Mouse (Mus musculus) ES-Bruce4 (cell line): ENCODE data around the gene Nmnat1. TPM values are rescaled to one million over a fixed set of nuclear protein-coding genes. Genes with fewer than 3 reads are reported as not detected.

ENCODE experiments used
- H3K27ac ChIP-seq: 2 replicates; pipeline ENCODE4 v1.5.1; 2012; ENCODE audit warnings: low read length, inconsistent platforms; ENCODE audit not compliant: insufficient read depth
- H3K27me3 ChIP-seq: 2 replicates; pipeline ENCODE4 v1.6.1; 2012; ENCODE audit warnings: mild to moderate bottlenecking, low read length, inconsistent platforms; ENCODE audit not compliant: control insufficient read depth, poor library complexity, insufficient read depth, severe bottlenecking
- H3K36me3 ChIP-seq: 2 replicates; pipeline ENCODE4 v1.6.1; 2012; ENCODE audit warnings: inconsistent platforms, mild to moderate bottlenecking, low read length, moderate library complexity; ENCODE audit not compliant: control insufficient read depth, poor library complexity, insufficient read depth, severe bottlenecking
- H3K4me1 ChIP-seq: one replicate; pipeline ENCODE4 v1.8.1; 2011; ENCODE audit warnings: low read length; ENCODE audit not compliant: control insufficient read depth, insufficient read depth
- H3K4me3 ChIP-seq: 2 replicates; pipeline ENCODE4 v1.5.1; 2011; ENCODE audit warnings: low read depth, mild to moderate bottlenecking, low read length
- H3K9ac ChIP-seq: 2 replicates; pipeline ENCODE4 v1.6.1; 2012; ENCODE audit warnings: low read depth, mild to moderate bottlenecking, inconsistent platforms; ENCODE audit not compliant: poor library complexity, severe bottlenecking
- H3K9me3 ChIP-seq: replicated peaks from 2 replicates; pipeline ENCODE4 v1.6.1; 2012; ENCODE audit warnings: mild to moderate bottlenecking, low read length, inconsistent platforms; ENCODE audit not compliant: control insufficient read depth, poor library complexity, insufficient read depth, severe bottlenecking
- CTCF ChIP-seq: IDR thresholded peaks from one replicate; pipeline ENCODE4 v1.8.1; 2011; ENCODE audit warnings: low read depth, low read length
- EP300 ChIP-seq: IDR thresholded peaks from 2 replicates; pipeline ENCODE4 v1.6.1; 2011; ENCODE audit warnings: low read depth, low read length; ENCODE audit not compliant: insufficient read depth
- POLR2A ChIP-seq: IDR thresholded peaks from one replicate; pipeline ENCODE4 v1.8.1; 2011; ENCODE audit warnings: low read length; ENCODE audit not compliant: insufficient read depth
- polyA plus RNA-seq: library from polyadenylated mRNA; stranded (reverse); fragments of >200 nt; gene quantifications from 2 replicates; pipeline ENCODE4 v1.2.4, GENCODE M21; 2011; ENCODE audit warnings: low read depth; ENCODE audit not compliant: missing spikeins, insufficient read depth, insufficient read length

Gene Nmnat1
- polyA plus RNA-seq, 1 experiment = 9.7 TPM

DNA sequence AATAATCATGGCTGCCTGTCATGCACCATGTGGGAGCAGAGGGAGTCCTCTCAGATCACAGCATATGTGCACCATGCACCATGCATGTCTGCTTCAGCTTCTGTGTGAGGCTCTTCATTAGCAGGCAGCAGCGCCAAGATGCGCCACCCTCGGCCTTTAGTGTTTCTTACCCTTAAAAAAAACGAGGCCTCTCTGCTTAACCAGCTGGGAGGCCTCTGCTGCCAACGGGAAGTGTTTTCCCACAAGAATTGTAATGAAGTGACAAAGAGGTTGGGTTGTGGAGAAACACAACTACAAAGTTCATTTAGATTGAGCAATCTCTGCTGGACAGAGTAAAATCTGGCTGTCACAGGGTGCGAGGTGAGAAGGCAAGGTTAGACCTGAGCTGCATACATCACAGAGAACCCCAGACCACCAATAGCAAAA lies 26.2 kb upstream of the Nmnat1 start:
- Histone ChIP-seq H3K9ac (no peak overlapping the region), H3K4me1 (no peaks in the 10 kb centered on the region), H3K9me3 (no peaks in the 10 kb centered on the region), H3K27me3 (no peaks in the 10 kb centered on the region), H3K36me3 (no peaks in the 10 kb centered on the region), H3K4me3 (no peak overlapping the region), H3K27ac (no peak overlapping the region)
- TF ChIP-seq CTCF (no peak), EP300 (no peak), POLR2A (no peak)

DNA sequence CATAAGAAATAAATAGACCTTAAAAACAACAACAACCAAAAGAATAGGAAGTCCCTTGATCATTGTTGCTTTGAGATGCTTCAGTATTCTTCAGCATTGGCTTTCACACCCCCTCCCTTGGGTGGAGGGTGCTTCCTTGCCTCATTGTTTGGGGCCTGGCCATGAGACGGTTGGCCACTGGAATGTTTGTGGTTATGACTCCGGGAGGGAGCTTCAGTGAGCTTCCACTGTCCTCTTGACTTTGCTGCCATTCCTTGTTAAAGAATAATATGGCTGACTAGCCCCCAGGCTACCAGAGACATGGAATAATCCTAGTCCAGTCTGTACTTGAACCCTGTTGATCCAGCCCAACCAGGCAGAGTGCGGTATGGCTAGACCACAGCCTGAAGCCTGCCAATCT lies 21.9 kb upstream of the Nmnat1 start:
- TF ChIP-seq CTCF = no peak
- no peak for TF ChIP-seq EP300
- no peak for TF ChIP-seq POLR2A
- Histone ChIP-seq H3K4me1 (peaks cover 2% of the 10 kb centered on the region), H3K27me3 (no peaks in the 10 kb centered on the region)

DNA sequence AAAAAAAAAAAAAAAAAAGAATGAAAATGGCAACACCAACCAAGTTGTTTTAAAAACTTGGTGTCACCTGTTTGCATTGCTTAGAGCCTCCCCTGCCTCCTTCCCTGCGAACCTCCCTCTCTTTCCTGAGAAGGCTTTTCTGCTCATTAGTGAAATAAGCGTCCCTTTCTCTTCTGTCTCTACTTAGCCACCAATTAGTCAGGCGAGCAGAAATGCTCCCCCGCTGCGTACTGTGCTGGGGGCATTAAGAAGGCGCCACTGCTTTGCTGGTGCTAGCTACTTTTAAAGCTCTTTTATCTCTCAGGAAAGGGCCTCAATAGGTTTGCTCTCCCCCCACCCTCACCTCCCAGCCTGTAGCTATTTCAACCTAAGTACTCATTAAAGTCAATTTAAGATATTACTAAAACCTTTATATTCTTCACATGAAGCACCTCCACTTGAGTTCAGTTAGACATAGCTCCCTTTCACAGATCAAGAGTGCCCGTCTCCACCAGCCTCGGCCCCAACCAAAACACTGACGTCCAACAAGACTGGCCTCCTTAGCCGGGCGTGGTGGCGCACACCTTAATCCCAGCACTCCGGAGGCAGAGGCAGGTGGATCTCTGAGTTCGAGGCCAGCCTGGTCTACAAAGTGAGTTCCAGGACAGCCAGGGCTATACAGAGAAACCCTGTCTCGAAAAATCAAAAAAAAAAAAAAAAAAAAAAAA lies 20.4 kb upstream of the Nmnat1 start:
- Histone ChIP-seq H3K9ac (no peak overlapping the region), H3K4me1 (peaks cover 2% of the 10 kb centered on the region), H3K9me3 (no peaks in the 10 kb centered on the region), H3K36me3 (peaks cover 4% of the 10 kb centered on the region; the same call in 1 of the 2 replicates), H3K27ac (no peak overlapping the region), H3K27me3 (no peaks in the 10 kb centered on the region), H3K4me3 (no peak overlapping the region)
- TF ChIP-seq EP300 = no peak
- no peak for TF ChIP-seq CTCF

More for the DNA sequence above, 21.9 kb upstream of the Nmnat1 start:
- no peaks in the 10 kb centered on the region for H3K9me3 ChIP-seq
- no peak overlapping the region for H3K9ac ChIP-seq
- no peak overlapping the region for H3K4me3 ChIP-seq
- H3K36me3 ChIP-seq = no peaks in the 10 kb centered on the region
- H3K27ac ChIP-seq = no peak overlapping the region

DNA sequence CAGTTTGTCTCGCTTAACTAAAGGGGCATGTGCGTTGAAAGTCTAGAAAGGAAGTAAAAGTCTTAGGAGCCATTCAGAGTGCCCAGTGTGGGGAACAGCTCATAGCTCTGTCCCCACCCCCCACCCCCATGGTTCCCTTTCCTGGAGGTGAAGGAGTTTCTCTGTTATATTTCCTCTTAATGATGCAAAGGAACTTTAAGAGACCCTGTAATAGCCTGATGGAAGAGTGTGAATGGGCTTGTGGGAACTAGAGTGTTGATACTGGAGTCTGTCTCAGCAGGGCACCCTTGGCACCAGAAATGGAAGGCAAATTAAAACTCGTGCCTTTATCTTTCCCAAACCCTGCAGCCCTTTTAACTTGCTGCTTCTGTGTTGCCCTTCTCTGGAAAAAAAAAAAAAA lies 19.9 kb upstream of the Nmnat1 start:
- H3K36me3 ChIP-seq = peaks cover 4% of the 10 kb centered on the region; the same call in 1 of the 2 replicates

DNA sequence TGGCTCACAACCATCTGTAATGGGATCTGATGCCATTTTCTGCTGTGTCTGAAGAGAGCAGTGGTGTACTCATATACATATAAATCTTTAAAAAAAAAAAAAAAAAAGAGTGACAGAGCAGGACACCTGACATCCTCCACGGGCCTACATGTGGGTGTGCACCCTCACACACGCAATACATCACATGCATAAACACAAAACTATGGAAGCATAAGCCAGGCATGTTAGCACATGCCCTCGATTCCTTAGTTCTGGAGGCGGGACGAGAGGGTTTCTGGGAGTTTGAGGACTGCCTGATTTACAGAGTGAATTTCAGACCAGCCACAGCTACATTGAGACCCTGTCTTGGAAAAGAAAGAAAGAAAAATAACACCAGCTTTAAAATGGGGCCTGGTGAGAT lies 19.4 kb upstream of the Nmnat1 start:
- H3K4me3 ChIP-seq = no peak overlapping the region
- no peaks in the 10 kb centered on the region for H3K9me3 ChIP-seq
- peaks cover 2% of the 10 kb centered on the region for H3K4me1 ChIP-seq
- H3K36me3 ChIP-seq = peaks cover 4% of the 10 kb centered on the region; the same call in 1 of the 2 replicates
- no peak for TF ChIP-seq POLR2A
- no peak for TF ChIP-seq EP300
- TF ChIP-seq CTCF = no peak
- no peak overlapping the region for H3K9ac ChIP-seq
- H3K27ac ChIP-seq = peak overlapping the region; percentile 37
- no peaks in the 10 kb centered on the region for H3K27me3 ChIP-seq

More for the DNA sequence above, 19.9 kb upstream of the Nmnat1 start:
- no peak overlapping the region for H3K4me3 ChIP-seq
- H3K4me1 ChIP-seq = peaks cover 2% of the 10 kb centered on the region
- H3K9me3 ChIP-seq = no peaks in the 10 kb centered on the region
- H3K9ac ChIP-seq = no peak overlapping the region
- H3K27ac ChIP-seq = peak overlapping the region; percentile 37
- TF ChIP-seq POLR2A (no peak), CTCF (no peak), EP300 (no peak)
- no peaks in the 10 kb centered on the region for H3K27me3 ChIP-seq

DNA sequence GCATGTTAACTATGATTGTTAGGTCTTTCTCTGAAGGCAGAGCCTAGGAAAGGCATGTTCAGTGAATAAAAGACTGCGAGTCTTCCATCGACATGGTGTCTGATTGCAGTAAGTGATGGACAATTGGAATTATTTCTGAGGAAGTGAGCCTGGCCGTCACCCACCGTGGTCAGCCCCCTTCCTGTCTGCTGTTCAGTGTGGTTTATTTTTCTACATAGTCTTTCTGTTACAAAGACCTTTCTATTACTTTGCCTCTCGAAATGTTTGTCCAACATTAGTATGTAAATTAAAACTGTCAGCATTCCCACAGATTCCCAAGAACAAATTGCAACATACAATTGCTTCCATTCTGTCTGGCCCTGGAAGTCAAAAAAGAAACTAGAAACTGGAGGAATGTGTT lies 14.8 kb upstream of the Nmnat1 start:
- peaks cover 28% of the 10 kb centered on the region for H3K36me3 ChIP-seq
- no peak overlapping the region for H3K27ac ChIP-seq
- H3K9ac ChIP-seq = no peak overlapping the region
- H3K9me3 ChIP-seq = no peaks in the 10 kb centered on the region
- peaks cover 2% of the 10 kb centered on the region for H3K4me1 ChIP-seq
- H3K4me3 ChIP-seq = no peak overlapping the region
- TF ChIP-seq POLR2A (no peak), EP300 (no peak), CTCF (no peak)
- H3K27me3 ChIP-seq = no peaks in the 10 kb centered on the region
